Comparison of ENCODE assay signal across 15 mouse cellular contexts in the genomic region with DNA sequence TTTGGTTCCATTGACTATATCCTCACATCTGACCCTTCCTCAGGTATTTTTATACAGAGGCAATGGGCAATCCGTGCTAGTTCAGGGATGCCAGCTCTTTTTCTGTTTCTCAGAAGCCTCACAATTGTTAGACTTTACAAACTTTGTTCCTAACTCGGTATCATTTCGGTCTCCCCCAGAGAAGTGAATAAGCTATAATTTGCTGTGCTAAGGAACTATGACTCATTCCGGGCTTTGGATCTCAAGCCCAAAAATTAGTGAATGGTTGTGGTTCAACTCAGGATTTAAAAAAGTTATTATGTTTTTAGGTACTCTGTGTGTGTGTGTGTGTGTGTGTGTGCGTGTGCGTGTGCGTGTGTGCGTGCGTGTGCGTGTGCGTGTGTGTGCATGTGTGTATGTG.
"Had no signal": no experiment of that assay in that cellular context is flagged by ENCODE, and none has a peak within 500 bp of the region (broad histone marks: within the 10 kb centered on the region; RNA-seq: fewer than 3 reads in every experiment).

No protein-coding gene starts in this region.

- ATAC-seq: midbrain, embryonic 16.5 days had no signal

- H3K4me1 ChIP-seq: midbrain, embryonic 10.5 days; midbrain, embryonic 12.5 days; neural tube, embryonic 12.5 days; stomach, embryonic 15.5 days had no signal

- H3K9me3 ChIP-seq: midbrain, embryonic 10.5 days; midbrain, embryonic 12.5 days; neural tube, embryonic 12.5 days; stomach, embryonic 15.5 days had no signal

- H3K36me3 ChIP-seq: midbrain, embryonic 10.5 days; midbrain, embryonic 12.5 days; neural tube, embryonic 12.5 days; stomach, embryonic 15.5 days had no signal

- H3K9ac ChIP-seq: lung, embryonic 14.5 days; midbrain, embryonic 12.5 days; neural tube, embryonic 12.5 days; stomach, embryonic 15.5 days had no signal

- DNase-seq: lung, adult 18-20 months; lung, embryonic 14.5 days; lung, postnatal 10 days; lung, postnatal 4 days; midbrain, embryonic 14.5 days; right cerebral cortex, postnatal 14 days; thymus, adult 2 months; thymus, postnatal 25 days; thymus, postnatal 4 days had no signal

- H3K27me3 ChIP-seq: midbrain, embryonic 12.5 days; neural tube, embryonic 12.5 days; stomach, embryonic 15.5 days had no signal

- H3K4me3 ChIP-seq: midbrain, embryonic 10.5 days; midbrain, embryonic 12.5 days; neural tube, embryonic 12.5 days; stomach, embryonic 15.5 days had no signal

- H3K27ac ChIP-seq: midbrain, embryonic 10.5 days; midbrain, embryonic 12.5 days; neural tube, embryonic 12.5 days; stomach, embryonic 15.5 days; stomach, postnatal 0 days had no signal

- H3K4me2 ChIP-seq: lung, embryonic 14.5 days; midbrain, embryonic 12.5 days; neural tube, embryonic 12.5 days; stomach, embryonic 15.5 days had no signal
